Mouse (Mus musculus): ENCODE measurements around the gene Dgkd. TPM values are rescaled to one million over a fixed set of nuclear protein-coding genes. Genes with fewer than 3 reads are reported as not detected.

The Dgkd gene
- polyA plus RNA-seq (2012; rRNA removed) (6.9 and 8.0 TPM in 2 replicates), polyA plus RNA-seq (2014; fragmentation: Nextera tagmentation; extraction: Ambion mirVana) (8.1 and 10.2 TPM in 2 replicates)

DNA sequence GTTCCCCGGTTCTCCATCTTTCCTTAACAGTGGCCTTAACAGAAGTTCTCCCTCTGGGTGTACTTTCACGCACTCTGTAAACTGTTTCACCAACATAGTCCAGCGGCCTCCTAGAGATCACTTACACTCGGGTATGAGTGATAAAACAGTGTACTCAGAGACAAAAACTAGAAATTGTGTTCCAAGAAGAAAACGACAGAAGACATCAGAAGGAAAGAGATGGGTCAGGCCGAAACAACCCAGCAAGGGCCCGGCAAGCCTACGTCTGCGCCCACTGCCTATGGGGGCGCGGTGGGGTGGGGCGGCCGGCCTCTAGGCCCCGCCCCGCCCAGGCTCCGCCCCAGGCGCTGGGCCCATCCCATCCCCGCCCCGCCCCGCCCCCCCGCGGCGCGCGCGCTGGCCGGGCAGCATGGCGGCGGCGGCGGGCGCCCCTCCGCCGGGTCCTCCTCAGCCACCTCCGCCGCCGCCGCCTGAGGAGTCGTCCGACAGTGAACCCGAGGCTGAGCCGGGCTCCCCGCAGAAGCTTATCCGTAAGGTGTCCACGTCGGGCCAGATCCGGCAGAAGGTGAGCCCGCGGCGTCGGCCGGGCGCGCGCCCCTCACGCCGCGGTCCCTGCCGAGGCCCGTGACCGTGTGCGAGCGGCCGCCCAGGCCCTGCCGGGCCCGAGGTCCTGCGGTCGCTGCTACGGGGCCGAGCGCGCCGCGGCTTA lies at the start of gene Dgkd:
TSS of gene Dgkd (plus strand) at position 396 of the 709 bp plus-strand sequence.
- peak; percentile 55 to 62 (median 60) for DNase-seq (ENCODE audit: low read depth in 3 of 3, low spot score in 3 of 3)
- TF ChIP-seq CTCF (IDR thresholded peaks at IDR 0.05; ENCODE audit: low read depth) = no peak
- no peak for TF ChIP-seq EP300 (IDR thresholded peaks at IDR 0.05; ENCODE audit: low read depth)
- Histone ChIP-seq H3K9me3 (ENCODE audit: control insufficient read depth, low read length) (no peaks in the 10 kb centered on the region), H3K4me2 (ENCODE audit: low read depth) (peak within 1 kb of the TSS; percentile 89), H3K27ac (no peak within 1 kb of the TSS), H3K9ac (replicated peaks) (peak within 1 kb of the TSS; percentile 85), H3K4me3 (ENCODE audit: insufficient read depth in 1 of 2, low read depth in 2 of 2, low read length in 2 of 2) (peak within 1 kb of the TSS; percentile 85 to 90), H3K36me3 (replicated peaks; ENCODE audit: control insufficient read depth, insufficient read depth, low read depth) (no peaks in the 10 kb centered on the region), H3K4me1 (replicated peaks; ENCODE audit: control insufficient read depth in 2 of 2, insufficient read depth in 2 of 2, low read length in 1 of 2) (peaks cover 19 to 32% of the 10 kb centered on the region in 2 experiments), H3K27me3 (ENCODE audit: control insufficient read depth, insufficient read depth, low read length) (no peaks in the 10 kb centered on the region)
- WGBS (ENCODE audit: insufficient replicate concordance) = under 1% methylated on average over 69 of the region's 74 CpGs
- peak; percentile 95 for ATAC-seq (ENCODE audit: insufficient read depth)

DNA sequence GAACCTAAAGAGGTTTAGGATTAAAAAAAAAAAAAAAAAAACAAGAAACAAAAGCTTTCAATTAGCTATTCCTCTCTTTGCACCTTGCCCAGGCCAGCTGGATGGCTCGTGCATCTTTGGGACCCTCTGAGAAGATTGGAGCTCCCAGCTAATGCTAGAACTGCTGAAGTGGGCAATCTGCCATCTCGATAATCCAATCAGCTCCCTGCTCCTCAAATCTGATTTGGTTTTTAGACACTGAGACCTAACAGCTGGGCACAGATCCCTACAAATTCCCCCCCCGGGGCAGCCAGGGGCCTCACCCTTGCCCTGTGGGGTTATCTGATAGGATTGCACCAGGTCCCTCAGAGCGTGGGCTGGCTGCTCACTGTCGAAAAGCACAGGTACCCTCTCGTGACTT lies 49.5 kb upstream of the Dgkd start, which contains the start of gene Sag:
TSS of gene Sag (plus strand) at position 105 of the 400 bp plus-strand sequence.
- DNase-seq (ENCODE audit: low read depth in 3 of 3, low spot score in 3 of 3) = no peak
- Histone ChIP-seq H3K27ac (no peak within 1 kb of the TSS), H3K27me3 (ENCODE audit: control insufficient read depth, insufficient read depth, low read length) (no peaks in the 10 kb centered on the region), H3K9me3 (ENCODE audit: control insufficient read depth, low read length) (no peaks in the 10 kb centered on the region), H3K4me2 (ENCODE audit: low read depth) (no peak within 1 kb of the TSS), H3K4me1 (replicated peaks; ENCODE audit: control insufficient read depth in 2 of 2, insufficient read depth in 2 of 2, low read length in 1 of 2) (peaks cover 0 to 8% of the 10 kb centered on the region in 2 experiments; a peak in 2 of 4 replicates), H3K36me3 (replicated peaks; ENCODE audit: control insufficient read depth, insufficient read depth, low read depth) (no peaks in the 10 kb centered on the region), H3K9ac (replicated peaks) (no peak within 1 kb of the TSS), H3K4me3 (ENCODE audit: insufficient read depth in 1 of 2, low read depth in 2 of 2, low read length in 2 of 2) (no peak within 1 kb of the TSS)
- 39% methylated on average over 6 of the region's 6 CpGs for WGBS (ENCODE audit: insufficient replicate concordance)
- TF ChIP-seq EP300 (IDR thresholded peaks at IDR 0.05; ENCODE audit: low read depth) (no peak), CTCF (IDR thresholded peaks at IDR 0.05; ENCODE audit: low read depth) (no peak)
- no peak for ATAC-seq (ENCODE audit: insufficient read depth)

DNA sequence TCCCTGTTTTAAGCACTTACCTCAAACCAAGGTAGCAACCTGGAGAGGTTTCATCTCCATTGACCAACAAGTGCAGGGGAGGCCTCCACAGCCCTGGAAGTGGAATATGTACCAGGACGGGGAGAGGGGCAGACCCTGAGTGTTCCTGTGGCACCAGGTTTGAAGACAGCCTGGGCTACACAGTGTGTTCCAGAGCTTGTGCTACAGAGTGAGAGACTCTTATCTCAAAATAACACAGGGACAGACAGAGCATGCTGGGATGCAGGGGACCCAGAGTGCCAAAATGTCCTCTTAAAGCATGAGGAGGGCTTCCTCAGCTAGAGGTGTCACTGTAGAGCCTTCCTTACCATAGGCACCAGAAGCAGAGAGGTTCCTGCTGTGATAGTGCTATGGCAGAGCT lies 45.3 kb upstream of the Dgkd start:
- ATAC-seq (ENCODE audit: insufficient read depth) (0 out of 2 replicates have a peak, but pooled peaks have one; percentile 23), DNase-seq (ENCODE audit: low read depth in 3 of 3, low spot score in 3 of 3) (no peak)
- H3K27ac ChIP-seq = no peak overlapping the region
- H3K9ac ChIP-seq (replicated peaks) = no peak overlapping the region
- TF ChIP-seq CTCF (IDR thresholded peaks at IDR 0.05; ENCODE audit: low read depth) = no peak
- no peak for TF ChIP-seq EP300 (IDR thresholded peaks at IDR 0.05; ENCODE audit: low read depth)
- H3K4me1 ChIP-seq (replicated peaks; ENCODE audit: control insufficient read depth in 2 of 2, insufficient read depth in 2 of 2, low read length in 1 of 2) = peaks cover 0 to 8% of the 10 kb centered on the region in 2 experiments; a peak in 2 of 4 replicates
- H3K36me3 ChIP-seq (replicated peaks; ENCODE audit: control insufficient read depth, insufficient read depth, low read depth) = no peaks in the 10 kb centered on the region
- H3K4me2 ChIP-seq (ENCODE audit: low read depth) = no peak overlapping the region
- H3K4me3 ChIP-seq (ENCODE audit: insufficient read depth in 1 of 2, low read depth in 2 of 2, low read length in 2 of 2) = no peak overlapping the region
- WGBS (ENCODE audit: insufficient replicate concordance) = 40% methylated on average over 1 of the region's 1 CpGs
- no peaks in the 10 kb centered on the region for H3K27me3 ChIP-seq (ENCODE audit: control insufficient read depth, insufficient read depth, low read length)
- H3K9me3 ChIP-seq (ENCODE audit: control insufficient read depth, low read length) = no peaks in the 10 kb centered on the region

DNA sequence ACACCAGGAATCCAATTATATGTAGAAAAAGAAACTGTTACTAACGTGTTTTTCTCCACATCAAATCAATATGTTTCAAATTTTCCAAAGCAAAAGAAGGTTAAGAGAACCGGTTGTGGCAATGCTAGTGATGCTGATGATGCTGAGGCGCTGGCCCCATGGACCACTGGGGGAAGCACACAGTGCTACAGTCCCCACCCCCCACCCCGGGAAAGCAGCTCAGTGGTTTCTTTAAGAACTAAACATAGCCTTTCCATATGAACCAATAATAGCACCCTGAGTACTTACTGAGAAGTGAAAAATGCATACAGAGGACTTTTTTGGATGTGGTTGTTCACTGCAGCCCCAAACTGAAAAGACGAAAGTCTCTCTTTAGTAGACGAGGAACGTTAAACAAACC lies 41.7 kb upstream of the Dgkd start:
- ATAC-seq (ENCODE audit: insufficient read depth) (no peak), DNase-seq (ENCODE audit: low read depth in 3 of 3, low spot score in 3 of 3) (no peak)
- no peak overlapping the region for H3K4me2 ChIP-seq (ENCODE audit: low read depth)
- TF ChIP-seq CTCF (IDR thresholded peaks at IDR 0.05; ENCODE audit: low read depth) (no peak), EP300 (IDR thresholded peaks at IDR 0.05; ENCODE audit: low read depth) (no peak)
- H3K27ac ChIP-seq = no peak overlapping the region
- no peak overlapping the region for H3K4me3 ChIP-seq (ENCODE audit: insufficient read depth in 1 of 2, low read depth in 2 of 2, low read length in 2 of 2)
- no peaks in the 10 kb centered on the region for H3K27me3 ChIP-seq (ENCODE audit: control insufficient read depth, insufficient read depth, low read length)
- 65% methylated on average over 7 of the region's 7 CpGs for WGBS (ENCODE audit: insufficient replicate concordance)
- H3K36me3 ChIP-seq (replicated peaks; ENCODE audit: control insufficient read depth, insufficient read depth, low read depth) = no peaks in the 10 kb centered on the region
- peaks cover 0 to 6% of the 10 kb centered on the region in 2 experiments; a peak in 2 of 4 replicates for H3K4me1 ChIP-seq (replicated peaks; ENCODE audit: control insufficient read depth in 2 of 2, insufficient read depth in 2 of 2, low read length in 1 of 2)
- H3K9ac ChIP-seq (replicated peaks) = no peak overlapping the region
- no peaks in the 10 kb centered on the region for H3K9me3 ChIP-seq (ENCODE audit: control insufficient read depth, low read length)

DNA sequence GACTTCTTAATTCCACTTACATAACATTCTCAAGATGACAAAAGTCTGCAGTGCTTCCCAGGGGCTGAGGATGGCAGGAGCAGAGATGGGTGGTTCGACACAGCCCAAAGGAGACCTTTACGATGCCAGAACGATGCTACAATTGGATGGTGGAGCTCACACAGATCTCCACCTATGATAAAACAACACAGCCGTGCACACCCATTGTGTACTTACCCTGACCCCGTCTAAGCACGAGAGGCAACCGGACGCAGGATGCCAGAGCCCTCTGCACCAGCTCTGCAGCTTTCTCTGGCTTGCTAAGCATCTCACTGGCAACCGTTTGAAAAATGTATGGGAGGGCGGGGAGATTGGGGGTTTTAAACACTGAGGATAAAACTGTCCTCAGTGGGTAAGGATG lies 41.0 kb upstream of the Dgkd start:
- DNase-seq (ENCODE audit: low read depth in 3 of 3, low spot score in 3 of 3) = no peak
- WGBS (ENCODE audit: insufficient replicate concordance) = 67% methylated on average over 10 of the region's 10 CpGs
- Histone ChIP-seq H3K4me3 (ENCODE audit: insufficient read depth in 1 of 2, low read depth in 2 of 2, low read length in 2 of 2) (no peak overlapping the region), H3K4me2 (ENCODE audit: low read depth) (no peak overlapping the region), H3K36me3 (replicated peaks; ENCODE audit: control insufficient read depth, insufficient read depth, low read depth) (no peaks in the 10 kb centered on the region), H3K9me3 (ENCODE audit: control insufficient read depth, low read length) (no peaks in the 10 kb centered on the region), H3K4me1 (replicated peaks; ENCODE audit: control insufficient read depth in 2 of 2, insufficient read depth in 2 of 2, low read length in 1 of 2) (peaks cover 0 to 5% of the 10 kb centered on the region in 2 experiments; a peak in 1 of 4 replicates), H3K9ac (replicated peaks) (no peak overlapping the region), H3K27me3 (ENCODE audit: control insufficient read depth, insufficient read depth, low read length) (no peaks in the 10 kb centered on the region), H3K27ac (no peak overlapping the region)
- TF ChIP-seq EP300 (IDR thresholded peaks at IDR 0.05; ENCODE audit: low read depth) (no peak), CTCF (IDR thresholded peaks at IDR 0.05; ENCODE audit: low read depth) (no peak)
- ATAC-seq (ENCODE audit: insufficient read depth) = no peak

All from liver, embryonic 14.5 days (tissue).